Mouse (Mus musculus) inflammation-experienced regulatory T-cells, adult 6 months (primary cell): ENCODE results near the gene Ciao2b. TPM values are rescaled to one million over a fixed set of nuclear protein-coding genes. Genes with fewer than 3 reads are reported as not detected.
"Not testable (repeated sequence)": the region's sequence is repeated elsewhere in the genome, so short reads cannot be mapped to it uniquely, and the experiment has no call there.

Source experiments
- ATAC-seq: one replicate; pipeline ENCODE4 v1.8.0; 2017
- polyA plus RNA-seq, 3 experiments: library from polyadenylated mRNA; unstranded; fragments of 100-300 nt; shearing (Covaris generic); gene quantifications; one replicate each; pipeline ENCODE4 v1.2.1; 2017

Gene Ciao2b
- polyA plus RNA-seq = 100 to 1,000 TPM; 101 to 136 (median 117) TPM

DNA sequence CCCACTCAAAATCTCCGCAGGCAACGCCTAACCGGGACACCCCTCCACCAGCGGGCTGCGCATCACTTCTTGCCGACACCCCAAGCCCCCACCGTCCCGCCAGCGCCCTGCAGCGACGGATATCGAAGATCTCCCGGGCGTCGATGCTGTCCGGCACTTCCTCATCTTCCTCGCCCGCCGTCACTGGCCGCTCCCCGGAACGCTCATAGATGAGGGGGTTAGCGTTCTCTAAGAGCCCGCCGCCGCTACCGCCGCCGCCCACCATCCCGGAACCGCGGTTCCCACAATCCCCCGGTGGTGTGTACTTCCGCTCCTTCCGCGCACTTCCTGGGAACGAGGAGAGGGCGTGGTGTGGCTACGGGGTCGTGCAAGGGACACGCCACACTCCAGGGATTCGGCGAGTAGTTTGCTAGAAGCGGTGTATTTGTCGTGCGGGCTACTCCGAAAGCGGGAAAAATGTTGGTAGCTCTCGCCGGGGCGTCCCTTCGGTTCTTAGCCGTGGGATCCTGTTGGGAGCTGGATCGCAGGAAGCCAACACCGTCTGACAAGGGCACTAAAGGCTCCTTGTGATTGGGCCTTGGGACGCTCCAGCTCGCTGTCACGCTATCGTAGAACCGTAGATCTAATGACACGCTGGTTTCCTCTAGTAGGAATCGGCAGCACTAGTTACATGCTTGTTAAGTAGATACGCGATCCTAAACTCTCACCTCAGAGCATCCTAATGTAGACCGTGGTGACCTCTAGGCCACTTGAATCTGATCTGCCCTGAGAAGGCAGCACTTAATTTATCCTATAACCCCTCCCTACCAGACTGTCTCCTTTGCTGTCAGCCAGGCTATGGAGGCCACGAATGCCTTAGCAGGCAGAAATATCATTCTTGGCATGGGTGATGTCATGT is at the start of gene Ciao2b:
Gene Ciao2b, minus strand, starts transcription at position 540 of the 898 bp plus-strand sequence.
- peak; percentile 93 for ATAC-seq

DNA sequence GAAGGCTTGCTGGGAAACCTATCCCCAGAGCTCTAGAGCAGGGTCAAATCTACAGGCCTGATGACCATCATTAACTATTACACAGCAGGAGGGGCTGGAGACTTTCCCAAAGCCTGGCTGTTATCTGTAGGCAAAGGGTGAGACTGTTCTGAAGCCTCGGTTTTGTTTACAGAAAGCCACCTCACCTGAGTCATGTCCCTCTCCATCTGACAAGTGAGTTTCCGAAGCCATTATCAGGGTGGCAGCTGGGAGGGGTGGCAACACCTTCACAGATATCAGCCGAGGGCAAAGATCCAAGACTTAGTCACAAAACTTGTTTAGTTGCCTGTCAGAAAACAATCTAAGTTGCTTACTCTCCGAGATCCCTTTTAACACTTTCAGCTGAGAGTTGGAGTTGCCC is 46.7 kb upstream of the Ciao2b start:
- ATAC-seq = no peak

- no peak for ATAC-seq
Observed at GRCm38 (mm10) chr8:104655614-104656013, 13.8 kb upstream of the Ciao2b start.

- peak; percentile 100 for ATAC-seq
Observed at GRCm38 (mm10) chr8:104654984-104655383, 13.2 kb upstream of the Ciao2b start.

DNA sequence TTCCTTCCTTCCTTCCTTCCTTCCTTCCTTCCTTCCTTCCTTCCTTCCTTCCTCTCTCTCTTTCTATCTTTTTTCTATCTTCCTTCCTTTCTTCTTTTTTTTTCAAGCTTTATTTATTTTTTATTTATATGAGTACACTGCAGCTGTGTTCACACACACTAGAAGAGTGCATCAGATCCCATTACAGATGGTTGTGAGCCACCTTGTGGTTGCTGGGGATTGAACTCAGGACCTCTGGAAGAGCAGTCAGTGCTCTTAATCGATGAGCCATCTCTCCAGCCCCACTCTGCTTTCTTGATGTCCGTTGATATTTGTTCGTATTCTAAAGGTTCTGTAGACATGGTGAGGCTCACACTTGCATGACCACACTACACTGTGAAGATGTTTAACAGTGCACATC is 2.4 kb upstream of the Ciao2b start:
- not testable (repeated sequence) for ATAC-seq

DNA sequence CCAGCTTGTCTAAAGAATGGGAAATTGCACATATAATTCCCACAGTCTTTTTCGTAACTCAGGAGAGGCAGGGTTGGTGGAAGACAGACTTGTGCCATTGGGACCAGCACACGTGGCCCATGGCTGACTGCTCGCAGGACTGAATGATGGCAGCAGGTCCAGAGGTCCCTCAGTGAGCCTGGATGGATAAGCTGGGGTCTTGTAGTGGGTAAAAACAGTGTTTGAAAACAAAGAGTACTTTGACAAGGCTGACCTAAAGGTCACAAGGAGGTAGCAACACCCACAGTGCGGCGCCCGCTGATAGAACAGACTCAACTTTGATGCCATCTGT is 524 bp upstream of the Ciao2b start:
- no peak for ATAC-seq

- ATAC-seq = peak; percentile 1
Observed at GRCm38 (mm10) chr8:104640831-104641370, 864 bp downstream of the Ciao2b start.

DNA sequence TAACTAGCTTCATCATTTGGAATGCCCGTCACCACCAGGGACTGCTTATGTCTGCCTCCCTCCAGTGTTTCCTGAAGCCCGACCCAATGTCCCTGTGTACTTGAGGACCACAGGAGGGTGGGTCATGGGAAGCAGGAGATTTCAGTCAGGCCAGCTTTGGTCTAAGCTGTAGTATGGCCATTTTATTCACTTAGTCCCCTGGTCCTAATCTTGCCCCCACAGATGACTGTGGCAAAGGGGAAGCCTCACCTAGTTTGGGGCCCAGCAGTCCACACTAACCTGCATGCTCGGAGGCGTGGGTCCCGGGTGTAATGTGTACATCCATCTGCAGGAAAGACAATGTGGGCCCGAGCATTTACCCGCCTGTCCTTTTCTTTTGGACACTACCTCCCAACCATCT is 1.5 kb downstream of the Ciao2b start:
- ATAC-seq = no peak

GRCm38 (mm10) chr8:104638010-104638409 is 3.8 kb downstream of the Ciao2b start:
- ATAC-seq = no peak

DNA sequence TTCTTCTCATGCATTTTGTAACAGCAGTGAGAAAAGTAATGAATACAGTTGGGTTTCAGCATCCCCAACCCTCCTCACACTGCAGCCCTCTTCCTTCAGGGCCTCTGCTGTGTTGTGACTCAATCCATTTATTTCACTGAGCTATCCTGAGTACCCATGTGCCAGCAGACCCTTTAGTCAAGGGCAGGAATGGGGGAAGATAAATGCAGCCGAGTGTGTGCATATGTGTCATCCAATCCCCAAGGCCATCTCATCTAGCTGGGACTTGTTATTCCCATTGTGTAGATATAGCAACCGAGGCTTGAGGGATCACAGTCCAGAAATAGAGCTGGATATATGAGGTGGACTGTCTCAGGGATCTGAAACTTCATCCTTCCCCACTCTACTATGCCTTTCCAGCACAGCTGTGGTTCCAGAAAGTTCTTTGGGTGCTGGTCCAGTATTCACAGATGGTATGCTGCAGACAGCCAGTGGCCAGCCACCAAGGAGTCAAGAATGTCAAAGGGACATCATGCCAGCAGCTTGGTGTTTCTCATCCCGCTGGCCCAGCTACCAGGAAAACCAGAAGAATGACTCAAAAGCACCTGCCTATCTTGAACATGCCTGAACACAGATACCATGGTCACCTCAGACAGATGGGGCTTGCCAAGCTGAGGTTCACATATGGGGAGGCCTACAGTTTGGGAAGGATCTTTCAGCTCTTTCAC is 6.6 kb downstream of the Ciao2b start:
- no peak for ATAC-seq

- ATAC-seq = no peak
Observed at GRCm38 (mm10) chr8:104633156-104633744, 8.5 kb downstream of the Ciao2b start.

DNA sequence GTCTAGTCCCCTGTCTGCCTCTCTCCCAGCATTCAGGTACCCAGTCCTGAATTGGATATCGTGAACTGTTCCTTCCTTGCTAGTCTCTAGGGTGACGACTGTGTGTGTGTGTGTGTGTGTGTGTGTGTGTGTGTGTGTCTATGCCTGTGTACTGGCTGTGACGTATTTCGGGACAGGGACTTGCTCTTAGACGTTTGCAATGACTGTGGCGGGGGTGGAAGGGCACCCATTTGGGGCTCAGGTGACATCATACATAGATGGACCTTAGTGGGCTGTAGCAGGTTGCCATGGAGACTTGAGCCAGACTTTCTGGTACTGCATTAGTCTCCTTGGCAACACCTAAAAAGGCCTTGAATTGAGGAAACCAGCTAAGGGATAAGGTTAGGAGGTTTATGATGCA is 9.3 kb downstream of the Ciao2b start:
- ATAC-seq = no peak

- ATAC-seq = peak; percentile 8
Observed at GRCm38 (mm10) chr8:104631975-104632374, 9.8 kb downstream of the Ciao2b start.

DNA sequence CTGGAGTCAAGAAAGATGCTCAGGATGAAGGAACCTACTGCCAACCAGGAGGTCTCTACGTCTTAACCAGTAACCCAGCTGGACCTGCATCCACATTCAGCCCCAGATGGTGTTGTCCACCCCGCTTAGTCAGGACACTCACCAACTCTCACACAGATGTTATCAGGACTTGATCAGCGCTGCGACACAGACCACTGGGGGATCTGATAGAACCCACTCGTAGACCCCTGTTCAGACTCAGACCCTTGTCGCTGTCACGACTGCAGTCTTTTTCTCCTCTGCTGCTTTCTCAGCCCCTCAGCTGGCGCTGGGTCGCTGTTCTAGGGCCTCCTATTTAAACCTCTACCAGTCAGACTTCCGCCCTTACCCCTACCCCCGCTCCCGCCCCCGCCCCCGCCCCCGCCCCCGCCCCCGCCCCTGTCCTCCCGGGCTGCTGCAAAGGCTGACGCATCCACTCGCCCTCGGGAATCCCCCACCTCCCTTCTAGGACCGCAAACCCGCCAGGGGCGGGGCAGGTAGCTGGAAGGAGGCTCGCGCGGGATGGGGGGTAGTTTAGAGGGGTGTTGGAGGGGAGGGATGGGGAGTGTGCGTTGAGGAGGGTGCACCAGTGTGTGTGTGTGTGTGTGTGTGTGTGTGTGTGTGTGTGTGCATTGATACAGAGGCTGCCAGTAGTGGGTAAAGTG is 10.6 kb downstream of the Ciao2b start, which contains the start of gene Rrad:
Gene Rrad, minus strand, starts transcription at position 347 of the 683 bp plus-strand sequence.
- ATAC-seq = peak; percentile 89

GRCm38 (mm10) chr8:104630574-104630973 is 11.2 kb downstream of the Ciao2b start:
- peak; percentile 11 for ATAC-seq

DNA sequence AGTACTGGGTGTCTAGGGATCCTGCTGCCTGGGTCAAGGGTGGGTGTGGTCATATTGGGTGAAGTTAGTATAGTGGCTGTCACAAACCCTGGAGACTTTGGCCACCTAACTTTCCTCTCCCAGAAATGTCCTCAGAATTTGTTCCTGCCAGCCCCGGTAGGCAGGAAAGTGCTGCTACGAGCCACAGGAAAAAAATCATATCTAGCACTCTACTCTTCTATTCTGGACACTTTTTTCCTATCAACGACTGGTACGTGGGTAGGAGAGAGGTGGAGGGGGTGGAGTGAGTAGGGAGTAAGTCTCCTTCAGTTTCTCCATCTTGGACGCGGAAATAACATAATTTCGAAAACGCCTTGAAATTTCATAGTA is 11.7 kb downstream of the Ciao2b start:
- ATAC-seq = no peak

- ATAC-seq = no peak
Observed at GRCm38 (mm10) chr8:104629306-104630110, 12.3 kb downstream of the Ciao2b start.

- no peak for ATAC-seq
Observed at GRCm38 (mm10) chr8:104628402-104628801, 13.4 kb downstream of the Ciao2b start.

GRCm38 (mm10) chr8:104627065-104627740 is 14.6 kb downstream of the Ciao2b start:
- ATAC-seq = no peak

GRCm38 (mm10) chr8:104624161-104624560 is 17.6 kb downstream of the Ciao2b start, which contains the start of gene Cdh16:
Gene Cdh16 (minus strand): TSS chr8:104624396.
- ATAC-seq = no peak

DNA sequence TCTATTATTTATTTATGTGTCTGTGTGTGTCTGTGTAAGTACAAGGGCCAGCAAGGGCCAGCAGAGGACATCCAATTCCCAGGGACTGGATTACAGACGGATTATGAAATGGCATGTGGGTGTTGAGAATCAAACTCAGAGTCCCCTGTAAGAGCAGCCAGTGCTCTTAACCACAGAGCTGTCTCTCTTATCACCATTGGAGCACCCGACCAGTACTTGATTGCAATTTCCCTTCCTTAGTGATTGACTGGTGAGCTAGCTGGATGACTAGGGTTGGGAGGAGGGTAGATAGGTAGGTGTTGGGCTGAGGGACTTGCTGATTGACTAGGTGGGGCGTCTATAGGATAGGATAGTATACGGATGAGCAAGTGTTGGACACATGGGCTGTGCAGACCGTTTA is 21.0 kb downstream of the Ciao2b start:
- ATAC-seq = no peak
